Mouse (Mus musculus) embryonic facial prominence, embryonic 11.5 days (tissue): ENCODE measurements at regions not wholly inside any gene's neighbourhood (a gene's known extent, or its start where the extent isn't known, plus 50 kb on each side); places are given as distances from the start of the nearest gene placed in this dataset.

Experiments
- ATAC-seq: fragments of 200-750 bp; cut with Nextera tagmentation; replicated peaks from 2 replicates; pipeline ENCODE4 v1.8.0; 2017; ENCODE audit warnings: low read depth; ENCODE audit not compliant: insufficient number of reproducible peaks, low FRiP score, low TSS enrichment
- DNase-seq: peaks from one replicate; pipeline ENCODE4 v3.0.0-alpha.2; 2015; ENCODE audit warnings: low spot score
- H3K27ac ChIP-seq: fragments of 300-500 bp; sonication (generic); replicated peaks from 2 replicates; pipeline ENCODE4 v1.5.1; 2014; ENCODE audit warnings: mild to moderate bottlenecking, low read depth, low read length, control low read depth
- H3K27me3 ChIP-seq: fragments of 300-500 bp; sonication (generic); 2 replicates; pipeline ENCODE4 v1.6.1; 2014; ENCODE audit warnings: mild to moderate bottlenecking, low read length, moderate library complexity, mixed read lengths; ENCODE audit not compliant: control insufficient read depth, insufficient read depth
- H3K36me3 ChIP-seq: fragments of 300-500 bp; sonication (generic); replicated peaks from 2 replicates; pipeline ENCODE4 v1.6.1; 2014; ENCODE audit warnings: low read depth, mild to moderate bottlenecking, low read length, moderate library complexity, mixed read lengths; ENCODE audit not compliant: control insufficient read depth, insufficient read depth
- H3K4me1 ChIP-seq: fragments of 300-500 bp; sonication (generic); 2 replicates; pipeline ENCODE4 v1.6.1; 2014; ENCODE audit warnings: low read length, mixed read lengths; ENCODE audit not compliant: control insufficient read depth, insufficient read depth
- H3K4me2 ChIP-seq: fragments of 300-500 bp; sonication (generic); 2 replicates; pipeline ENCODE4 v1.6.1; 2014; ENCODE audit warnings: low read depth, mild to moderate bottlenecking, control low read depth, low read length, moderate library complexity
- H3K4me3 ChIP-seq: fragments of 300-500 bp; sonication (generic); 2 replicates; pipeline ENCODE4 v1.5.1; 2014; ENCODE audit warnings: low read depth, low read length, control low read depth
- H3K9ac ChIP-seq: fragments of 300-500 bp; sonication (generic); replicated peaks from 2 replicates; pipeline ENCODE4 v1.6.1; 2014; ENCODE audit warnings: mild to moderate bottlenecking, control low read depth, low read length
- H3K9me3 ChIP-seq: fragments of 300-500 bp; sonication (generic); replicated peaks from 2 replicates; pipeline ENCODE4 v1.6.1; 2016; ENCODE audit warnings: mild to moderate bottlenecking, low read length, inconsistent platforms, mixed read lengths; ENCODE audit not compliant: control insufficient read depth
- WGBS: fragments of 180-500 bp; shearing (Covaris S2); extraction: QIAGEN DNeasy Blood & Tissue Kit; methylation state at CpG from one replicate; pipeline ENCODE4 v1.1.7; 2014; 5-methylcytosine and 5-hydroxymethylcytosine counted together

DNA sequence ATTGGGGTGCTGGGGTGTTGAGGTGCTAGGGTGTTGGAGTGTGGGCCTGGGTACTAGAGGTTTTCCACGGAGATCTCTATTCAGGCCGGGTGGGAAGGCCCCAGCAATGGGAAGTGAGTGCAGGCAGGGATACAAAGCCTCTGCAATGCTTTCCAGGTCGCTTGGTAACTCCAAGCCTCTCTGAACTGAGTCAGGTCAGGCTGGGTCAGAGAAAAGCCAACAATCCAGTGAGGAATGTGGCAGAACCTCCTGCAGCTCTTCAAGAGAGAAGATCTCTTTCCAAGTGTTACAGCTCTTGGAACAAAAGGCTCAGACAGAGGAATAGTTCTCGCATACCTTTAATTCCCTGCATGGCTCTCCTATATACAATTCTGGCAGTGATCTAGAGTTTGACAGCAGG lies 220.3 kb downstream of the Kif2b start:
- Histone ChIP-seq H3K27ac (no peak overlapping the region), H3K9ac (no peak overlapping the region), H3K4me1 (no peaks in the 10 kb centered on the region), H3K27me3 (no peaks in the 10 kb centered on the region), H3K36me3 (no peaks in the 10 kb centered on the region), H3K4me2 (no peak overlapping the region), H3K9me3 (no peaks in the 10 kb centered on the region), H3K4me3 (no peak overlapping the region)
- WGBS = 21% methylated on average over 4 of the region's 4 CpGs
- DNase-seq (no peak), ATAC-seq (no peak)

DNA sequence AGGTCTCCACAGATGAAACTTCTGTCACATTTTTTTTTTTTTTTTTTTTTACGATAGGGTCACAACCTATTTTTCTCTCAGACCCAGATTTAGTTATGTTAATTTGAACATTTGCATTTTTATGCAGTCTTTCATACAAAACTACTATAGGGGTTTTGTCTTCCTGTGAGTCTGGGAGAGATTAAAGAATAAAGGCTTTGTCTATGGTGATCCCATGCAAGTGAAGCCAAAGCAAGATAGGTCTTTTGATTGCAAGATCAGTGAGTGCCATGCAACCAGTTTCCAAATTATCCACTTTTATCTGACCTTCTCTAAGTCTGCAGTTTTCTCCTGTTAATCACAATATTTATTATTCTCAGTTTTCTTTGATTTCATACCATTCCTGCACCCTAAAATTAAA lies 234.7 kb downstream of the Kif2b start:
- Histone ChIP-seq H3K9me3 (no peaks in the 10 kb centered on the region), H3K9ac (no peak overlapping the region), H3K36me3 (no peaks in the 10 kb centered on the region), H3K4me3 (no peak overlapping the region), H3K4me2 (no peak overlapping the region), H3K4me1 (no peaks in the 10 kb centered on the region), H3K27me3 (no peaks in the 10 kb centered on the region), H3K27ac (no peak overlapping the region)
- WGBS = 48% methylated on average over 1 of the region's 1 CpGs
- no peak for DNase-seq
- no peak for ATAC-seq

- ATAC-seq (no peak), DNase-seq (no peak)
- Histone ChIP-seq H3K4me1 (no peaks in the 10 kb centered on the region), H3K27me3 (no peaks in the 10 kb centered on the region), H3K36me3 (no peaks in the 10 kb centered on the region), H3K9me3 (no peaks in the 10 kb centered on the region), H3K4me2 (no peak overlapping the region), H3K4me3 (no peak overlapping the region), H3K27ac (no peak overlapping the region), H3K9ac (no peak overlapping the region)
- 63% methylated on average over 3 of the region's 3 CpGs for WGBS
Measured at GRCm38 (mm10) chr11:91333056-91333455, 244.3 kb downstream of the Kif2b start.

GRCm38 (mm10) chr11:91327543-91327942 lies 249.8 kb downstream of the Kif2b start:
- DNase-seq (no peak), ATAC-seq (no peak)
- Histone ChIP-seq H3K9me3 (no peaks in the 10 kb centered on the region), H3K4me3 (no peak overlapping the region), H3K27ac (no peak overlapping the region), H3K9ac (no peak overlapping the region), H3K27me3 (no peaks in the 10 kb centered on the region), H3K4me2 (no peak overlapping the region), H3K36me3 (no peaks in the 10 kb centered on the region), H3K4me1 (no peaks in the 10 kb centered on the region)
- 91% methylated on average over 8 of the region's 8 CpGs for WGBS

GRCm38 (mm10) chr11:91310212-91310742 lies 267.1 kb downstream of the Kif2b start:
- H3K9ac ChIP-seq = no peak overlapping the region
- H3K4me1 ChIP-seq = no peaks in the 10 kb centered on the region
- H3K4me3 ChIP-seq = no peak overlapping the region
- H3K27ac ChIP-seq = no peak overlapping the region
- ATAC-seq (no peak), DNase-seq (no peak)
- no peak overlapping the region for H3K4me2 ChIP-seq
- H3K9me3 ChIP-seq = no peaks in the 10 kb centered on the region
- WGBS = 37% methylated on average over 3 of the region's 3 CpGs
- no peaks in the 10 kb centered on the region for H3K27me3 ChIP-seq
- no peaks in the 10 kb centered on the region for H3K36me3 ChIP-seq

DNA sequence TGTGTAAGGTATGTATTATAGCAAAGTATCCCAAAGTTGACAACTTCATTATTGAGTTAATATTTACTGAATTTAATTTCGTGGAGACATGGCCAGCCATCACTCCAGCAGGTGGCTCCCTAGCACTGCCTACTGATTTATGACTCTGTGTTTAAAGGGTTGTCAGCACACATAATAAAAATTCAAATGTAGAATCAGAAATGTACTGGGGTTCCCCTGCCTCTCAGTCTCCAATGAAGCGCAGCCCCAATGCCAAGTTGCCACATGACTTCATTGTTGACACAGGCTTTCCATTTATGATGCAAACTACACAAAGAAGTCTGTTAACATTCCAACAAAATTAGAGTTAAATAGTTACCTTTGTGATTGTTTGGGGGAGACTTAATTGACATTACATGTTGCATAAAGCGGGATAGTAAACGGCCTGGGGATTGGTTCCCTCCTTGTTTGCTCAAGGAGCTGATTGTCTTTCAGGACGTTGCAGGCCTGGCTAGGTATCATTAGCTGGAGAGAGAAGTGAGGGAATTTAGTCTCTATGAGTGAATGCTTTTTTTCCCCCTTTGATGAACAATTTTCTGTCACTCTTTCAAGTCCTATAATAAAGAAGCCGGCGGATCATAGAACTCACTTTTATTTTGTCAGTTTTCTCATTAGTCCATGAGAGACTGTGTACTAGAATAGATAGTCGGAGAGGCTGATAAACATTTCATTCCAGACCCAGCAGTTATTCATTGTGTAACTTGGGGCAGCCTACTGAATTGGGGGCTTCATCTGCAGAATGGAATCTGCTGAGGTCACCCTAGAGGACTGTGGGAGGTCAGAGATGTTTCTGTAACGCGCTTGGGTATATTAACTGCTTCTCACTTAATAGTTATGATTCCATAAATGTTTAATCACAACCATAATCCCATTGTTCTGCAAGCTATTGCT lies 287.9 kb downstream of the Kif2b start:
- H3K27ac ChIP-seq = no peak overlapping the region
- no peaks in the 10 kb centered on the region for H3K27me3 ChIP-seq
- no peaks in the 10 kb centered on the region for H3K4me1 ChIP-seq
- WGBS = 47% methylated on average over 10 of the region's 10 CpGs
- H3K9ac ChIP-seq = no peak overlapping the region
- no peak overlapping the region for H3K4me2 ChIP-seq
- H3K4me3 ChIP-seq = no peak overlapping the region
- ATAC-seq = no peak
- no peaks in the 10 kb centered on the region for H3K36me3 ChIP-seq
- peak; percentile 63 for DNase-seq
- no peaks in the 10 kb centered on the region for H3K9me3 ChIP-seq

DNA sequence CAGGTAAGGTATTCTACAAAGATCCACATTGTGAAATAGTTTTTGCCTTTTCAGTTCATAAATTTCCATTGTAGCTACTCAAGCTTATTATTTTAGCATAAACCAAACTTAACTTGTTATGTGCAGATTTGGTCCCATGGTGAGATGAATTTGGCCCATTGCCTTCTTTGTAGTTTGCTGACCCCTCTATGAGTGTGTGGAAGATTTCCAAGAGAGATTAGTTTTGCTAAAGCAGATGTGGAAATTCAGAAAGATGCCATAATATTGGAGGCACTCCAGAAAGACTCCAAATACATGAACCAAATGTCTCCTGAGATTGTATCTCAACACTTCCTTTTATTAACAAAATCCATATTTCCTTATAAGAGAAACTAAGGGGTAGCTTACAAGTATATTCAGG lies 291.0 kb downstream of the Kif2b start:
- DNase-seq (no peak), ATAC-seq (no peak)
- no peak overlapping the region for H3K4me2 ChIP-seq
- no peak overlapping the region for H3K27ac ChIP-seq
- no peak overlapping the region for H3K9ac ChIP-seq
- no peaks in the 10 kb centered on the region for H3K27me3 ChIP-seq
- H3K36me3 ChIP-seq = no peaks in the 10 kb centered on the region
- no peaks in the 10 kb centered on the region for H3K4me1 ChIP-seq
- H3K4me3 ChIP-seq = no peak overlapping the region
- no peaks in the 10 kb centered on the region for H3K9me3 ChIP-seq

- Histone ChIP-seq H3K4me1 (no peaks in the 10 kb centered on the region), H3K9me3 (no peaks in the 10 kb centered on the region), H3K4me2 (no peak overlapping the region), H3K27ac (no peak overlapping the region), H3K27me3 (no peaks in the 10 kb centered on the region), H3K36me3 (no peaks in the 10 kb centered on the region), H3K9ac (no peak overlapping the region), H3K4me3 (no peak overlapping the region)
- no peak for ATAC-seq
- 39% methylated on average over 4 of the region's 4 CpGs for WGBS
- peak; percentile 45 for DNase-seq
Measured at GRCm38 (mm10) chr11:91262216-91262615, 315.1 kb downstream of the Kif2b start.
